Mouse (Mus musculus): ENCODE measurements around the gene Glrx5.

Gene Glrx5

GRCm38 (mm10) chr12:105073708-105074107, 41.2 kb downstream of the Glrx5 start:
- peak; percentile 75 for DNase-seq (ENCODE audit: low spot score)

GRCm38 (mm10) chr12:105075496-105075895, 43.0 kb downstream of the Glrx5 start:
- no peak for DNase-seq (ENCODE audit: low spot score)

- no peak for DNase-seq (ENCODE audit: low spot score)
Observed at GRCm38 (mm10) chr12:105076511-105076910, 44.0 kb downstream of the Glrx5 start.

- DNase-seq (ENCODE audit: low spot score): no peak
Observed at GRCm38 (mm10) chr12:105077232-105077631, 44.7 kb downstream of the Glrx5 start.

DNA sequence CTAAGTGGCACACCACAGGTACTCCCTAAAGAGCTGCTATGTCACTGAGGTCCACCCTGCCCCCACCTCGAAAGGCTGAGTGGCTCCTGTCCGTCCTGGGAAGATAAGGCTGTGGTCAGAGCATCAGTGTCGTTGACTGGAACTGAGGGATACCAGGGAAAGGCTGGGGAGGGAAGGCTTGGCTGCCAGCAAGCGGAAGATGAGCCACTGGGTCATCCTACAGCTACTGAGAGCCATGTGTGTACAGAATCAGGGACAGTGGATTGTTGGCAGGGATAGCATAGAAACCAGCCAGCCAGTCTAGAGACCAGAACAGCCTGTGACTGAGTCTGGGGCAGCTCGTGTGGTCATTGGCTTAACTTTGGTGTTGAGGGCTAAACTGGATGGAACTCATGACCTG, 51.7 kb downstream of the Glrx5 start:
- DNase-seq (ENCODE audit: low spot score): no peak

DNA sequence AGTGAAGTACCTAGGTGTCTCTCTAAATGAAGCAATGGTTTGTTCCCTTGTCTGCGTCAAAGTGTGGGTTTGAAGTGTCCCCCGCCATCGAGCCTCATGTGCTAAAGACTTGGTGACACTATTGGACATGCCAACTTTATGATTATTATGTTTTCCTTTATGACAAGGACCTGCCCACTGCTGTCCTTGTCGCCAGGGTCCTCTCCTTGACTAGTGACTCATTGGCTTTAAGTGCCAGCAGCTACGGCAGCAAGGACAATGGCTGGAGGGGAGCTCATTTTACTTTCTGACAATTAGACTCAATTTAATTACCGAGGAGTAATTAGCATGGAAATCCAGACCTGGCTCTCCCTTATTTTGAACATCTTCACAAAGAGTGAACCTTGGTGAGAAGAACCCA, 52.3 kb downstream of the Glrx5 start:
- no peak for DNase-seq (ENCODE audit: low spot score)

DNA sequence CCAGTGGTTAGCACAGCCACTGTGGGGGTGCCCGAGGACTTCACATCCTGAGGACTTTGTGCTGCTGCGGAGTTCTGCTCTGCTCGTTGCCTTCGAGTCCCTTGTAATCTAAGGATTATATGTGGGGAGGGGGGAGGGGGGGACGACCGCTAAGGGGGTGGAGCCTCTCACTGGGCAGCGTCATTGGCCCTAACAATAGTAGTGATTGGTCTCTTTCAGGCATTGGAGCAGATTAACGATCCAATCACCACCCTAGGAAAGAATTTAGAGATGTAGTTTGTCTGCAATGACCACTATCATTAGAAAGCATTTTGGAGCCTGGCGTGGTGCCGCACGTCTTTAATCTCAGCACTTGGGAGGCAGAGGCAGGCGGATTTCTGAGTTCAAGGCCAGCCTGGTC, 52.8 kb downstream of the Glrx5 start:
- DNase-seq (ENCODE audit: low spot score): no peak

- no peak for DNase-seq (ENCODE audit: low spot score)
Observed at GRCm38 (mm10) chr12:105086781-105087180, 54.3 kb downstream of the Glrx5 start.

DNA sequence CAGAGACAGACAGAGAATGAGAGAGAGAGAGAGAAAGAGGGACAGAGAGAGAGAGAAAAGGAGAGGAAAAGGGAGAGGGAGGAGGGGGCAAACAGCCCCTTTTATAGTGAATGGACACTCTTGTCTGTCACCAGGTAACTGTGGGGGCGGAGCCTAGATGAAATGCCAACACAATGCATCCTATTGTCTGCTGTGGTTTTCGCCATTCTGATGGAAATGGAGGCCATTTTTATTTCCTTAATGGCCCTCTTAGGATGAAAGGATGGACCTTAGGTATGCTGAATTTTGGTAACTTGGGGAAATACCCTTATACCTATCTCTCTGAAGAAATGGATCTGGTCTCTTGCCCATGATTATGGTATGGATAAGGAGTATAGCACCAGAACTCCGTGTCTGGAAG, 54.9 kb downstream of the Glrx5 start:
- DNase-seq (ENCODE audit: low spot score): no peak

GRCm38 (mm10) chr12:105089231-105089630, 56.7 kb downstream of the Glrx5 start:
- DNase-seq (ENCODE audit: low spot score): peak; percentile 52

DNA sequence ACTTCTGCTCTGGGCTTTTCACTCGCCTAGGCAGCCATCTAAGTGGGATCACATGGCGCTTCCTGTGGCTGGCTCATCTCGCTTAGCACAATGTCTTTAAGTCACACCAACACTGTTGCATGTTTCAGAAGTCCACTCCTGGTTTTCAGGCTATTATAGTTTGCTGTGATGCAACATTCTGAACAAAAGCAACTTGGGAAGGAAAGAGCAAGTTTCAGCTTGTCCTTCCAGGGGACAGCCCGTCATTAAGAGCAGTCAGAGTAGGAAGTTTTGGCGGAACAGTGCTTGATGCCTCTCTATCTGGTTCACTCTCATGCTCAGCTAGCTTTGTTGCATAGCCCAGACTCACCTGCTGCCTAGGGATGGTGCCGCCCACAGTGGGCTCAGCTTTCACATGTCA, 59.1 kb downstream of the Glrx5 start:
- DNase-seq (ENCODE audit: low spot score): no peak

All from embryo, embryonic 10 days (tissue).